Mouse (Mus musculus) CH12.LX (cell line): ENCODE results near the gene Cntfr. TPM values are rescaled to one million over a fixed set of nuclear protein-coding genes. Genes with fewer than 3 reads are reported as not detected.
"Not testable (repeated sequence)": the region's sequence is repeated elsewhere in the genome, so short reads cannot be mapped to it uniquely, and the experiment has no call there.

Experiments
- DNase-seq: peaks from one replicate; pipeline ENCODE4 v3.0.0-alpha.2; 2013; ENCODE audit errors: extremely low read depth
- H3K27ac ChIP-seq: 2 replicates; pipeline ENCODE4 v1.5.1; 2012; ENCODE audit warnings: low read depth, mild to moderate bottlenecking, control low read depth, moderate library complexity; ENCODE audit not compliant: insufficient read depth
- H3K27me3 ChIP-seq: replicated peaks from 2 replicates; pipeline ENCODE3; 2012; ENCODE audit warnings: inconsistent platforms
- H3K36me3 ChIP-seq, 2 experiments: replicated peaks in 1 of 2; 2 replicates each; pipeline versions ENCODE3 to v1.6.1; 2012; ENCODE audit warnings: inconsistent platforms in 1 of 2, low read length in 1 of 2, mild to moderate bottlenecking in 1 of 2, mixed read lengths in 1 of 2, moderate library complexity in 1 of 2; ENCODE audit not compliant: control insufficient read depth in 1 of 2, insufficient read depth in 1 of 2
- H3K4me1 ChIP-seq, 2 experiments: 2 replicates each; pipeline ENCODE4 v1.6.1; 2012; ENCODE audit warnings: inconsistent platforms in 1 of 2, moderate library complexity in 1 of 2; ENCODE audit not compliant: insufficient read depth in 2 of 2, control insufficient read depth in 1 of 2
- H3K4me2 ChIP-seq: 2 replicates; pipeline ENCODE4 v1.6.1; 2012; ENCODE audit warnings: low read depth, mild to moderate bottlenecking, control low read depth; ENCODE audit not compliant: poor library complexity, insufficient read depth, severe bottlenecking
- H3K4me3 ChIP-seq, 3 experiments: fragments of 150-350 bp in 1 of 3; sonication (generic) in 1 of 3; replicated peaks in 1 of 3; 2 replicates each; pipeline versions ENCODE3 to v1.5.1; 2011 to 2012; ENCODE audit warnings: low read depth in 2 of 3, low read length in 2 of 3, mild to moderate bottlenecking in 2 of 3, moderate library complexity in 2 of 3, control low read depth in 1 of 3, improper control_type of control experiment in 1 of 3, inconsistent platforms in 1 of 3, mixed read lengths in 1 of 3; ENCODE audit not compliant: poor library complexity in 1 of 3
- H3K79me2 ChIP-seq: replicated peaks from 2 replicates; pipeline ENCODE4 v1.6.1; 2012; ENCODE audit warnings: mild to moderate bottlenecking, moderate library complexity; ENCODE audit not compliant: control insufficient read depth, poor library complexity, insufficient read depth, severe bottlenecking; ENCODE audit errors: extremely low read depth
- H3K9ac ChIP-seq: 2 replicates; pipeline ENCODE4 v1.6.1; 2012; ENCODE audit warnings: low read depth, mild to moderate bottlenecking, control low read depth, moderate library complexity; ENCODE audit not compliant: insufficient read depth
- H3K9me3 ChIP-seq: replicated peaks from 2 replicates; pipeline ENCODE3; 2012; ENCODE audit warnings: low read length, inconsistent platforms, mixed read lengths
- CHD2 ChIP-seq: IDR thresholded peaks from 2 replicates; pipeline ENCODE4 v1.6.1; 2011; ENCODE audit warnings: low read length, improper control_type of control experiment
- CTCF ChIP-seq, 2 experiments: IDR thresholded peaks in 1 of 2; conservative IDR thresholded peaks in 1 of 2; 2 replicates each; pipeline ENCODE4 v1.5.1; 2011 to 2012; ENCODE audit warnings: low read depth in 2 of 2, low read length in 2 of 2, improper control_type of control experiment in 1 of 2, inconsistent platforms in 1 of 2, mild to moderate bottlenecking in 1 of 2, moderate library complexity in 1 of 2
- ELF1 ChIP-seq: IDR thresholded peaks from 2 replicates; pipeline ENCODE4 v1.6.1; 2014; ENCODE audit warnings: low read depth, mild to moderate bottlenecking, inconsistent platforms, low read length, improper control_type of control experiment
- ETS1 ChIP-seq: conservative IDR thresholded peaks from 2 replicates; pipeline ENCODE4 v1.6.1; 2012; ENCODE audit warnings: low read depth, mild to moderate bottlenecking, inconsistent platforms, low read length, improper control_type of control experiment, moderate library complexity
- HCFC1 ChIP-seq: IDR thresholded peaks from 2 replicates; pipeline ENCODE4 v1.6.1; 2012; ENCODE audit warnings: low read depth, mild to moderate bottlenecking, inconsistent platforms, low read length, improper control_type of control experiment
- MAZ ChIP-seq: IDR thresholded peaks from 2 replicates; pipeline ENCODE4 v1.6.1; 2012; ENCODE audit warnings: low read depth, mild to moderate bottlenecking, inconsistent platforms, low read length, improper control_type of control experiment, moderate library complexity
- MYC ChIP-seq: IDR thresholded peaks from 2 replicates; pipeline ENCODE4 v1.6.1; 2011; ENCODE audit warnings: low read depth, mild to moderate bottlenecking, improper control_type of control experiment, low read length
- NRF1 ChIP-seq: IDR thresholded peaks from 2 replicates; pipeline ENCODE4 v1.6.1; 2014; ENCODE audit warnings: low read depth, mild to moderate bottlenecking, inconsistent platforms, low read length, improper control_type of control experiment, moderate library complexity
- POLR2A ChIP-seq: IDR thresholded peaks from 2 replicates; pipeline ENCODE4 v1.6.1; 2011; ENCODE audit warnings: low read depth, mild to moderate bottlenecking, improper control_type of control experiment, low read length
- POLR2AphosphoS2 ChIP-seq: IDR thresholded peaks from 2 replicates; pipeline ENCODE4 v1.6.1; 2011; ENCODE audit warnings: low read depth, low read length, improper control_type of control experiment
- RAD21 ChIP-seq: IDR thresholded peaks from 2 replicates; pipeline ENCODE4 v1.6.1; 2011; ENCODE audit warnings: low read depth, mild to moderate bottlenecking, low read length, improper control_type of control experiment, moderate library complexity
- RCOR1 ChIP-seq: conservative IDR thresholded peaks from 2 replicates; pipeline ENCODE4 v1.6.1; 2012; ENCODE audit warnings: low read depth, mild to moderate bottlenecking, inconsistent platforms, low read length, improper control_type of control experiment
- SMC3 ChIP-seq: IDR thresholded peaks from 2 replicates; pipeline ENCODE4 v1.6.1; 2011; ENCODE audit warnings: low read depth, low read length, improper control_type of control experiment
- TBP ChIP-seq: conservative IDR thresholded peaks from 2 replicates; pipeline ENCODE4 v1.6.1; 2011; ENCODE audit warnings: low read depth, low read length, improper control_type of control experiment
- UBTF ChIP-seq: IDR thresholded peaks from 2 replicates; pipeline ENCODE4 v1.6.1; 2012; ENCODE audit warnings: low read depth, mild to moderate bottlenecking, inconsistent platforms, low read length, improper control_type of control experiment, moderate library complexity
- ZKSCAN1 ChIP-seq: IDR thresholded peaks from 2 replicates; pipeline ENCODE4 v1.6.1; 2012; ENCODE audit warnings: low read depth, inconsistent platforms, low read length, improper control_type of control experiment, borderline replicate concordance
- dilution Hi-C: fragments of 300-500 bp; cut with MboI; formaldehyde crosslinking; loops from 2 replicates; pipeline ENCODE4 v1.14.3; 2020; ENCODE audit warnings: low sequenced_read_pairs; ENCODE audit not compliant: extremely low pct_unique_long_range_greater_than_20kb, extremely low pct_ligation_motif_present
- in situ Hi-C: fragments of 300-500 bp; cut with MboI; formaldehyde crosslinking; loops from 3 replicates; pipeline ENCODE4 v1.14.3; 2019; ENCODE audit warnings: low sequenced_read_pairs, low pct_ligation_motif_present, low pct_unique_long_range_greater_than_20kb, mixed read lengths
- polyA plus RNA-seq: library from polyadenylated mRNA; unstranded; fragments of >175 nt; gene quantifications from 2 replicates; pipeline ENCODE4 v1.2.1, GENCODE M21; 2012; ENCODE audit warnings: low read depth; ENCODE audit not compliant: insufficient read length
- total RNA-seq, 2 experiments: library from RNA; depleted of rRNA; stranded (reverse); fragments of 300-350 nt in 1 of 2; fragments of >200 nt in 1 of 2; gene quantifications; 2 replicates each; pipeline ENCODE4 v1.2.3; 2012 to 2014

Gene Cntfr
- total RNA-seq (2012; rRNA removed): not detected in 2 replicates
- total RNA-seq (2014; rRNA removed): not detected in 2 replicates
- polyA plus RNA-seq: not detected in 2 replicates

DNA sequence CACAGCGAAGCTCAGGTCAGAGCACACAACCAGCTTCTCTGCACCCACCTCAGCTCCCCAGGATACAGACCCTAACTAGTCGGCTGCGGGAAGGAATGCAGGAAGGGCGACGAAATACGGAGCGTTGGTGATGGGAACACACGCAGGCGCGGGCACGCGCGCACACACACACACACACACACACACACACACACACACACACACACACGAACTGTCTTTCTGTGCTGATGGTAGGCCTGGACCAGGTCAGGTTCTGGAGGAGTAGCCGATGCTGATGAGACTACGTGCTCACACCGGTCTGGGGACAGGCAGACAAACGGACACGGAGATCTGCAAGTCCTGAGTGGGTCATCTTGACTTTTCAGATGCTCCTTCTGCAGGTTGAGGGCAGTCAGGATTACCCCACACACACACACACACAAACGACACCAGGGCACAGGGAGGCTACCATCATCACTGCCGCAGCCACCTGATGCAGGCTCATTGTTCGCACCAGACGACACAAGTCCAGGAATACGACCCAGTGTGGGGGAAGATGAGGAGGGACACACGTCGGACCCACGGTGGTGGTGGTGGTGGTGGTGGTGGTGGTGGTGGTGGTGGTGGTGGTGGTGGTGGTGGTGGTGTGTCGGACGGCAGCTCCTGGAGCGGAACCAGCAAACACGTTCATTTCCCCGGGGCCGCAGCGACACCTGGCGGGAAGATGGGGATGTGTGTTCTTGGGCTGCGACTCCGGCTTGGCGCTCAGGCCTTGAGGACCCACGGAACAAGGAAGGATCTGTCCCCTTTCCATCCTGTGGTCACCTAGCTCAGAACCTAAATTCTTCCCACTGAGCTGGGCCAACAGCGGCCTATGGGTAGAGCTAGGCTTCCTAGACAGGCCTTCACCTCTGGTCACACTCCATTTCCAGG, at the start of gene Cntfr:
Gene Cntfr, minus strand, starts transcription at position 160 of the 912 bp plus-strand sequence.
- H3K4me1 ChIP-seq, H3K9me3 ChIP-seq, H3K27ac ChIP-seq, H3K9ac ChIP-seq, dilution Hi-C loops, DNase-seq, H3K79me2 ChIP-seq, H3K27me3 ChIP-seq, H3K4me2 ChIP-seq, H3K36me3 ChIP-seq, in situ Hi-C loops, H3K4me3 ChIP-seq: not testable (repeated sequence)
- TF ChIP-seq CTCF (conservative IDR thresholded peaks at IDR 0.05 in 1 of 2, IDR thresholded peaks at IDR 0.05 in 1 of 2; ENCODE audit: low read depth in 2 of 2, low read length in 2 of 2) (peak in 1 of 2 experiments; percentile 63; a peak in 2 of 4 replicates), RAD21 (peak; percentile 50), SMC3 (peak; percentile 61)

- no peak overlapping the region for H3K27ac ChIP-seq
- H3K4me2 ChIP-seq: no peak overlapping the region
- no peak for DNase-seq
- H3K27me3 ChIP-seq: peaks cover 36% of the 10 kb centered on the region
- H3K4me3 ChIP-seq: no peak overlapping the region
- in situ Hi-C loops: no loop called here
- H3K9ac ChIP-seq: no peak overlapping the region
- dilution Hi-C loops: no loop called here
- peaks cover 0 to 6% of the 10 kb centered on the region in 2 experiments; a peak in 2 of 4 replicates for H3K4me1 ChIP-seq
- 0 out of 2 replicates have a peak, but pooled peaks cover 2% of the 10 kb centered on the region for H3K79me2 ChIP-seq
- peaks cover 23% of the 10 kb centered on the region for H3K9me3 ChIP-seq
- H3K36me3 ChIP-seq: no peaks in the 10 kb centered on the region
- TF ChIP-seq NRF1 (no peak), ELF1 (no peak), MYC (no peak), ETS1 (no peak), RCOR1 (no peak), CHD2 (no peak), POLR2A (no peak), HCFC1 (no peak), ZKSCAN1 (no peak), MAZ (no peak), SMC3 (no peak), UBTF (no peak), POLR2AphosphoS2 (no peak), RAD21 (no peak), TBP (no peak)
Observed at GRCm38 (mm10) chr4:41745021-41745420, 48.1 kb upstream of the Cntfr start.
